Mouse (Mus musculus): ENCODE results near the gene Daam1. TPM values are rescaled to one million over a fixed set of nuclear protein-coding genes. Genes with fewer than 3 reads are reported as not detected.

The Daam1 gene
- polyA plus RNA-seq, 1 experiment from 2014 or later = 4.5 TPM

GRCm38 (mm10) chr12:71972619-71973266, 141.9 kb downstream of the Daam1 start:
- Histone ChIP-seq H3K9ac (replicated peaks) (no peak overlapping the region), H3K4me2 (ENCODE audit: low read depth, low read length) (no peak overlapping the region), H3K36me3 (replicated peaks; ENCODE audit: insufficient read depth, low read length) (peaks cover 57% of the 10 kb centered on the region), H3K27ac (ENCODE audit: low read depth) (no peak overlapping the region), H3K27me3 (ENCODE audit: insufficient read depth, low read length) (no peaks in the 10 kb centered on the region), H3K9me3 (ENCODE audit: low read length) (no peaks in the 10 kb centered on the region), H3K4me3 (ENCODE audit: low read depth, low read length) (no peak overlapping the region), H3K4me1 (ENCODE audit: insufficient read depth) (0 out of 2 replicates have a peak, but pooled peaks cover 5% of the 10 kb centered on the region)
- 78% methylated on average over 12 of the region's 12 CpGs for WGBS (ENCODE audit: insufficient replicate concordance)
- TF ChIP-seq EP300 (IDR thresholded peaks at IDR 0.05; ENCODE audit: low read depth) = no peak
- TF ChIP-seq CTCF (IDR thresholded peaks at IDR 0.05; ENCODE audit: low read depth) = no peak
- ATAC-seq = no peak
- DNase-seq = no peak

DNA sequence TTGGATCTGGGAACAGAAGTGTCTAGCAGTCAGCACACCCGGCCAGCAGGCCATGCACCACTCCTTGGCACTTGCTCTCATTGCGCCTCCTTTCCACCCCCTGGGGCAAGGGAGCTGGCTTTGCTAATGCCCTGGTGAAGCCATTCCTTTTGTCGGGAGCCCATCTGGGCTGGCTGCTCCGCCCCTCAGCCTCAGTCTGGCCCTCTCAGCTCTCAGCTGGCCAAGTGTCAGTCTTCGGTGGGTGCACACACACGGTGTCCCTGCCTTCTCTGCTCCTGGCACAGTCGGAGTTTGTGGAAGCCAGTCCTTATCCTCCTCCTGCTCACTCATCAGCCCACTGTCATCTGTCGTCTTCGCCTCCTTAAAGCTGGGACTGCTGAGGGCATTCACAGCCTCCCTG, 142.7 kb downstream of the Daam1 start:
- peaks cover 59% of the 10 kb centered on the region for H3K36me3 ChIP-seq (replicated peaks; ENCODE audit: insufficient read depth, low read length)
- no peak overlapping the region for H3K4me3 ChIP-seq (ENCODE audit: low read depth, low read length)
- no peaks in the 10 kb centered on the region for H3K27me3 ChIP-seq (ENCODE audit: insufficient read depth, low read length)
- H3K9me3 ChIP-seq (ENCODE audit: low read length) = no peaks in the 10 kb centered on the region
- ATAC-seq (no peak), DNase-seq (no peak)
- H3K4me2 ChIP-seq (ENCODE audit: low read depth, low read length) = no peak overlapping the region
- H3K27ac ChIP-seq (ENCODE audit: low read depth) = no peak overlapping the region
- no peak for TF ChIP-seq CTCF (IDR thresholded peaks at IDR 0.05; ENCODE audit: low read depth)
- 0 out of 2 replicates have a peak, but pooled peaks cover 5% of the 10 kb centered on the region for H3K4me1 ChIP-seq (ENCODE audit: insufficient read depth)
- no peak overlapping the region for H3K9ac ChIP-seq (replicated peaks)
- 82% methylated on average over 9 of the region's 9 CpGs for WGBS (ENCODE audit: insufficient replicate concordance)

DNA sequence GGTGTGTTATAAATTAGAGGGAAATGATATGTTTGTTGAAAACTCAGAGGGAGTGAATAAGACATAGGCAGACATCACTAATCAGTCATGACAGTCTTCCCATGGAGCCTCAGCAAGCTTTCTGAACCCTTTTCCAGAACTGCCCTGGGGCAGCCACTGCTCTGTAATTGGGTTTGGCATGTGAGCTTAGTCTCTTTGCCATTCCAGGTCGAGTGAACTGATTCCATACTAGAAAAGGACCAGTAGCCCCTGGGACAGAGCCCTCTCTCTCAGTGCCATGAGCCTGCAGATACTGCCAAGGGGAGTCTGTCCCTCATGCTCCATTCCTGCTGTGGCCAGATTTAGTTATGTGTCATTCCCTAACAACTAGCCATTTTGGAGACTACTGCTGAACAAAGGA, 144.7 kb downstream of the Daam1 start:
- Histone ChIP-seq H3K4me3 (ENCODE audit: low read depth, low read length) (no peak overlapping the region), H3K9me3 (ENCODE audit: low read length) (no peaks in the 10 kb centered on the region), H3K9ac (replicated peaks) (no peak overlapping the region), H3K4me1 (ENCODE audit: insufficient read depth) (peaks cover 7% of the 10 kb centered on the region), H3K27me3 (ENCODE audit: insufficient read depth, low read length) (no peaks in the 10 kb centered on the region), H3K4me2 (ENCODE audit: low read depth, low read length) (no peak overlapping the region), H3K27ac (ENCODE audit: low read depth) (no peak overlapping the region), H3K36me3 (replicated peaks; ENCODE audit: insufficient read depth, low read length) (peaks cover 63% of the 10 kb centered on the region)
- DNase-seq = no peak
- ATAC-seq = no peak
- no peak for TF ChIP-seq EP300 (IDR thresholded peaks at IDR 0.05; ENCODE audit: low read depth)
- TF ChIP-seq CTCF (IDR thresholded peaks at IDR 0.05; ENCODE audit: low read depth) = no peak
- 52% methylated on average over 1 of the region's 1 CpGs for WGBS (ENCODE audit: insufficient replicate concordance)

GRCm38 (mm10) chr12:71976361-71976960, 145.6 kb downstream of the Daam1 start:
- DNase-seq (no peak), ATAC-seq (no peak)
- Histone ChIP-seq H3K36me3 (replicated peaks; ENCODE audit: insufficient read depth, low read length) (peaks cover 65% of the 10 kb centered on the region), H3K27ac (ENCODE audit: low read depth) (no peak overlapping the region), H3K4me1 (ENCODE audit: insufficient read depth) (peaks cover 7% of the 10 kb centered on the region), H3K4me2 (ENCODE audit: low read depth, low read length) (no peak overlapping the region), H3K4me3 (ENCODE audit: low read depth, low read length) (no peak overlapping the region), H3K27me3 (ENCODE audit: insufficient read depth, low read length) (no peaks in the 10 kb centered on the region), H3K9ac (replicated peaks) (no peak overlapping the region), H3K9me3 (ENCODE audit: low read length) (no peaks in the 10 kb centered on the region)
- 62% methylated on average over 7 of the region's 7 CpGs for WGBS (ENCODE audit: insufficient replicate concordance)
- TF ChIP-seq EP300 (IDR thresholded peaks at IDR 0.05; ENCODE audit: low read depth) (no peak), CTCF (IDR thresholded peaks at IDR 0.05; ENCODE audit: low read depth) (no peak)

DNA sequence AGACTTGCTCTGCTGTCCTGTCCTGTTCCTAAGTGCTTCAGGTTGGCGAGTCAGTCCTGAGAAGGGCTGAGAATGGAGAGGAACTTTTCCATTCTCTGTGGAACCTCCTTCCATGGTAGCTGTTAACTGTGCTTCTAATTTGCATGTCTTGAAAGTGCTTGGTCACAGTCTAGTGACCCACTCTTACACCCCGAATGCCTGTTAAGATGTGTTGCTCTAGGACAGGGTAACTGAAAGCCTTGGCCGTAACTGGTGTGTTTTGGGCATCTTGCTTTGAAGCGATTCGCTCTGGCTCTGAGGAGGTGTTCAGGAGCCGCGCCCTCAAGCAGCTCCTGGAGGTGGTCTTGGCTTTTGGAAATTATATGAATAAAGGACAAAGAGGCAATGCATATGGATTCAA, 146.5 kb downstream of the Daam1 start:
- Histone ChIP-seq H3K27me3 (ENCODE audit: insufficient read depth, low read length) (no peaks in the 10 kb centered on the region), H3K27ac (ENCODE audit: low read depth) (no peak overlapping the region), H3K9me3 (ENCODE audit: low read length) (no peaks in the 10 kb centered on the region), H3K9ac (replicated peaks) (no peak overlapping the region), H3K4me2 (ENCODE audit: low read depth, low read length) (no peak overlapping the region), H3K4me1 (ENCODE audit: insufficient read depth) (peaks cover 7% of the 10 kb centered on the region), H3K4me3 (ENCODE audit: low read depth, low read length) (no peak overlapping the region), H3K36me3 (replicated peaks; ENCODE audit: insufficient read depth, low read length) (peaks cover 61% of the 10 kb centered on the region)
- ATAC-seq (no peak), DNase-seq (no peak)
- no peak for TF ChIP-seq CTCF (IDR thresholded peaks at IDR 0.05; ENCODE audit: low read depth)
- no peak for TF ChIP-seq EP300 (IDR thresholded peaks at IDR 0.05; ENCODE audit: low read depth)
- 89% methylated on average over 7 of the region's 7 CpGs for WGBS (ENCODE audit: insufficient replicate concordance)

GRCm38 (mm10) chr12:71978513-71979352, 147.9 kb downstream of the Daam1 start:
- Histone ChIP-seq H3K4me3 (ENCODE audit: low read depth, low read length) (no peak overlapping the region), H3K27ac (ENCODE audit: low read depth) (no peak overlapping the region; the same call in 1 of the 2 replicates), H3K27me3 (ENCODE audit: insufficient read depth, low read length) (no peaks in the 10 kb centered on the region), H3K4me2 (ENCODE audit: low read depth, low read length) (0 out of 2 replicates have a peak overlapping the region, but pooled peaks have one; percentile 2), H3K9me3 (ENCODE audit: low read length) (no peaks in the 10 kb centered on the region), H3K36me3 (replicated peaks; ENCODE audit: insufficient read depth, low read length) (peaks cover 56% of the 10 kb centered on the region), H3K9ac (replicated peaks) (no peak overlapping the region), H3K4me1 (ENCODE audit: insufficient read depth) (peaks cover 7% of the 10 kb centered on the region)
- ATAC-seq = peak; percentile 74
- DNase-seq = peak; percentile 40
- WGBS (ENCODE audit: insufficient replicate concordance) = 48% methylated on average over 12 of the region's 12 CpGs
- no peak; the same call in 1 of the 2 replicates for TF ChIP-seq EP300 (IDR thresholded peaks at IDR 0.05; ENCODE audit: low read depth)
- TF ChIP-seq CTCF (IDR thresholded peaks at IDR 0.05; ENCODE audit: low read depth) = no peak

All from liver, postnatal 0 days (tissue).